Mouse (Mus musculus) lung, postnatal 0 days (tissue): ENCODE measurements at regions not wholly inside any gene's neighbourhood (a gene's known extent, or its start where the extent isn't known, plus 50 kb on each side); places are given as distances from the start of the nearest gene placed in this dataset.

Experiments
- CTCF ChIP-seq: IDR thresholded peaks from 2 replicates; pipeline ENCODE4 v1.5.1; 2016; ENCODE audit warnings: antibody characterized with exemption, mild to moderate bottlenecking
- EP300 ChIP-seq: IDR thresholded peaks from 2 replicates; pipeline ENCODE4 v1.6.1; 2016; ENCODE audit warnings: antibody characterized with exemption, mild to moderate bottlenecking, control low read depth

DNA sequence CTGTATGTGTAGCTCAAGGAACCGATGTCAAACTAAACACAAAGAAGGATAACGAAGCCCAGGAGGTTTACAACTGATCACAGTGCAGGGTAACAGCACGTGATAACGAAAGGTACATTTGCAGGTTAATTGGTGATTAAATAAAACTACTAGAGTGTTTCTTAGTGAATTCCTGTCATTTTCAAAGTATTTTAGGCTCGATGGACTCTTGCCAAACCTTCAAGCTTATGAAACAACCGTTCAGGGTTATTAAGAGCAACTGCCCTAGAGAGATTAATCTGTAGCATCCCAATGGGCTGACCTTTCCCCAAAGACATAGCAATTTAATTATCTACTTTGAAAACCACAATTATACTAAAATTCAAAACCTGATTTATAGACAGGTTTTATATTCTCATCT is 741.1 kb downstream of the Robo2 start:
- TF ChIP-seq CTCF (no peak), EP300 (no peak)
